Mouse (Mus musculus): ENCODE results near the gene Myh6. TPM values are rescaled to one million over a fixed set of nuclear protein-coding genes. Genes with fewer than 3 reads are reported as not detected.

Myh6 gene
- polyA plus RNA-seq, 1 experiment from 2014 or later, result 0.69 TPM

GRCm38 (mm10) chr14:54929801-54930200 is 36.9 kb downstream of the Myh6 start:
- no peaks in the 10 kb centered on the region for H3K9me3 ChIP-seq (replicated peaks)
- no peak overlapping the region for H3K9ac ChIP-seq
- no peak overlapping the region for H3K4me3 ChIP-seq (replicated peaks)
- no peak overlapping the region for H3K27ac ChIP-seq (replicated peaks)
- WGBS (ENCODE audit: insufficient replicate concordance), result 53% methylated on average over 5 of the region's 5 CpGs
- H3K4me1 ChIP-seq (replicated peaks), result peaks cover 13% of the 10 kb centered on the region
- no peak overlapping the region for H3K4me2 ChIP-seq
- H3K27me3 ChIP-seq, result peaks cover 59% of the 10 kb centered on the region
- H3K36me3 ChIP-seq (replicated peaks), result no peaks in the 10 kb centered on the region
- no peak for ATAC-seq (ENCODE audit: insufficient read depth)

GRCm38 (mm10) chr14:54927296-54927695 is 39.4 kb downstream of the Myh6 start:
- H3K27ac ChIP-seq (replicated peaks), result no peak overlapping the region
- peaks cover 19% of the 10 kb centered on the region for H3K4me1 ChIP-seq (replicated peaks)
- no peak overlapping the region for H3K4me2 ChIP-seq
- WGBS (ENCODE audit: insufficient replicate concordance), result 23% methylated on average over 7 of the region's 7 CpGs
- H3K27me3 ChIP-seq, result peaks cover 78% of the 10 kb centered on the region
- H3K36me3 ChIP-seq (replicated peaks), result no peaks in the 10 kb centered on the region
- ATAC-seq (ENCODE audit: insufficient read depth), result no peak
- H3K9ac ChIP-seq, result no peak overlapping the region
- H3K4me3 ChIP-seq (replicated peaks), result no peak overlapping the region
- no peaks in the 10 kb centered on the region for H3K9me3 ChIP-seq (replicated peaks)

GRCm38 (mm10) chr14:54926401-54927158 is 40.1 kb downstream of the Myh6 start:
- 3% methylated on average over 53 of the region's 58 CpGs for WGBS (ENCODE audit: insufficient replicate concordance)

GRCm38 (mm10) chr14:54925349-54926342 is 41.1 kb downstream of the Myh6 start, which contains the start of gene Efs:
Gene Efs, minus strand, starts transcription at chr14:54926126.
- whole genome bisulfite sequencing (ENCODE audit: insufficient replicate concordance), result 8% methylated on average over 57 of the region's 57 CpGs
- no peak within 1 kb of the TSS; the same call in 1 of the 2 replicates for H3K27ac ChIP-seq (replicated peaks)
- H3K36me3 ChIP-seq (replicated peaks), result no peaks in the 10 kb centered on the region
- 0 out of 2 replicates have a peak, but pooled peaks have one; percentile 24 for ATAC-seq (ENCODE audit: insufficient read depth)
- H3K4me1 ChIP-seq (replicated peaks), result peaks cover 19% of the 10 kb centered on the region
- no peak within 1 kb of the TSS for H3K9ac ChIP-seq
- H3K27me3 ChIP-seq, result peaks cover 80% of the 10 kb centered on the region
- no peaks in the 10 kb centered on the region for H3K9me3 ChIP-seq (replicated peaks)
- peak within 1 kb of the TSS; percentile 35 for H3K4me3 ChIP-seq (replicated peaks)
- H3K4me2 ChIP-seq, result peak within 1 kb of the TSS; percentile 58

More at GRCm38 (mm10) chr14:54926401-54927158, 40.1 kb downstream of the Myh6 start:
- Histone ChIP-seq H3K36me3 (replicated peaks) (no peaks in the 10 kb centered on the region), H3K27ac (replicated peaks) (no peak overlapping the region), H3K4me2 (peak overlapping the region; percentile 58), H3K9ac (no peak overlapping the region), H3K27me3 (peaks cover 83% of the 10 kb centered on the region), H3K4me3 (replicated peaks) (peak overlapping the region; percentile 35), H3K4me1 (replicated peaks) (peaks cover 19% of the 10 kb centered on the region), H3K9me3 (replicated peaks) (no peaks in the 10 kb centered on the region)
- ATAC-seq (ENCODE audit: insufficient read depth), result no peak

- no peak overlapping the region for H3K27ac ChIP-seq (replicated peaks)
- H3K4me3 ChIP-seq (replicated peaks), result no peak overlapping the region
- H3K36me3 ChIP-seq (replicated peaks), result no peaks in the 10 kb centered on the region
Observed at GRCm38 (mm10) chr14:54924641-54925348, 41.9 kb downstream of the Myh6 start.

GRCm38 (mm10) chr14:54920076-54920685 is 46.5 kb downstream of the Myh6 start:
- no peak overlapping the region for H3K4me3 ChIP-seq (replicated peaks)
- H3K4me2 ChIP-seq, result no peak overlapping the region
- H3K36me3 ChIP-seq (replicated peaks), result no peaks in the 10 kb centered on the region
- ATAC-seq (ENCODE audit: insufficient read depth), result no peak
- H3K27ac ChIP-seq (replicated peaks), result no peak overlapping the region
- peaks cover 42% of the 10 kb centered on the region for H3K27me3 ChIP-seq
- WGBS (ENCODE audit: insufficient replicate concordance), result 66% methylated on average over 16 of the region's 16 CpGs
- no peak overlapping the region for H3K9ac ChIP-seq
- peaks cover 10% of the 10 kb centered on the region for H3K4me1 ChIP-seq (replicated peaks)
- no peaks in the 10 kb centered on the region for H3K9me3 ChIP-seq (replicated peaks)

More at GRCm38 (mm10) chr14:54924641-54925348, 41.9 kb downstream of the Myh6 start:
- H3K9me3 ChIP-seq (replicated peaks), result no peaks in the 10 kb centered on the region
- WGBS (ENCODE audit: insufficient replicate concordance), result 52% methylated on average over 7 of the region's 7 CpGs
- peak; percentile 66 for ATAC-seq (ENCODE audit: insufficient read depth)
- peak overlapping the region; percentile 44 for H3K4me2 ChIP-seq
- H3K4me1 ChIP-seq (replicated peaks), result peaks cover 19% of the 10 kb centered on the region
- H3K27me3 ChIP-seq, result peaks cover 74% of the 10 kb centered on the region
- H3K9ac ChIP-seq, result no peak overlapping the region

- H3K4me2 ChIP-seq, result peak overlapping the region; percentile 73
- H3K36me3 ChIP-seq (replicated peaks), result no peaks in the 10 kb centered on the region
- no peak for ATAC-seq (ENCODE audit: insufficient read depth)
- H3K4me1 ChIP-seq (replicated peaks), result peaks cover 3% of the 10 kb centered on the region
- H3K27ac ChIP-seq (replicated peaks), result no peak overlapping the region
- WGBS (ENCODE audit: insufficient replicate concordance), result 27% methylated on average over 10 of the region's 10 CpGs
- H3K9me3 ChIP-seq (replicated peaks), result no peaks in the 10 kb centered on the region
- peaks cover 73% of the 10 kb centered on the region for H3K27me3 ChIP-seq
- H3K4me3 ChIP-seq (replicated peaks), result peak overlapping the region; percentile 57
- 0 out of 2 replicates have a peak overlapping the region, but pooled peaks have one; percentile 35 for H3K9ac ChIP-seq
Observed at GRCm38 (mm10) chr14:54913343-54913742, 53.4 kb downstream of the Myh6 start.

GRCm38 (mm10) chr14:54912886-54913285 is 53.8 kb downstream of the Myh6 start, which contains the start of gene Slc22a17:
Gene Slc22a17, minus strand, starts transcription at chr14:54913132.
- Histone ChIP-seq H3K27me3 (peaks cover 73% of the 10 kb centered on the region), H3K27ac (replicated peaks) (no peak within 1 kb of the TSS)
- no peak for ATAC-seq (ENCODE audit: insufficient read depth)

GRCm38 (mm10) chr14:54912109-54912850 is 54.4 kb downstream of the Myh6 start:
- H3K36me3 ChIP-seq (replicated peaks), result no peaks in the 10 kb centered on the region
- H3K4me3 ChIP-seq (replicated peaks), result peak overlapping the region; percentile 57
- ATAC-seq (ENCODE audit: insufficient read depth), result no peak
- H3K27ac ChIP-seq (replicated peaks), result no peak overlapping the region
- H3K9ac ChIP-seq, result peak overlapping the region; percentile 35
- 3% methylated on average over 65 of the region's 69 CpGs for WGBS (ENCODE audit: insufficient replicate concordance)
- H3K27me3 ChIP-seq, result peaks cover 71% of the 10 kb centered on the region
- peaks cover 3% of the 10 kb centered on the region for H3K4me1 ChIP-seq (replicated peaks)
- H3K4me2 ChIP-seq, result peak overlapping the region; percentile 73
- H3K9me3 ChIP-seq (replicated peaks), result no peaks in the 10 kb centered on the region

More at GRCm38 (mm10) chr14:54912886-54913285, 53.8 kb downstream of the Myh6 start, which contains the start of gene Slc22a17:
- Histone ChIP-seq H3K36me3 (replicated peaks) (no peaks in the 10 kb centered on the region), H3K4me3 (replicated peaks) (peak within 1 kb of the TSS; percentile 57), H3K4me2 (peak within 1 kb of the TSS; percentile 73), H3K9me3 (replicated peaks) (no peaks in the 10 kb centered on the region), H3K9ac (peak within 1 kb of the TSS; percentile 35), H3K4me1 (replicated peaks) (peaks cover 3% of the 10 kb centered on the region)
- under 1% methylated on average over 28 of the region's 28 CpGs for WGBS (ENCODE audit: insufficient replicate concordance)
